In the genomic region with DNA sequence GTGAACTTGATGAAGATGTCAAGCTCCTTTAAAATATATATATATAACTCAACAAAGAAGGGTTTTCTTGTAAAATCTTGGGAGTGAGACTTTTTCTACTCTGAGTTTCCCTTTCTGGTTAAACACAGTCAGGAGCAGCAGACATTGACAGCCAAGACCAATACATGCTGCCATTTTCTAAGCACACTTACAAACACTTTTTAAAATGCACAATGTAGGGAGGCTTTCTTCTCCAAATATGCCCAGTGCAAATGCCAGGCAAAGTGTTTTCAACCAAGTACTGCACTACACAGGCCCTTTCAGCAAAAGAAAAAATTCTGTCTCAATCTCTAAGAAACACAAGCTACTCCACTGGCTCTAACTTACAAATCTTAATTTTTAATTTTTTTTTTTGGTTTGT, we compare ENCODE assay signal across 22 mouse cellular contexts.
DNase-seq lines count a peak whose midpoint lies in the region; ATAC-seq and TF ChIP-seq lines count a peak whose summit lies in the region.
"Had no signal": no experiment of that assay in that cellular context is flagged by ENCODE, and none has a peak within 500 bp of the region (broad histone marks: within the 10 kb centered on the region; RNA-seq: fewer than 3 reads in every experiment).

No protein-coding gene starts in this region.

- H3K27ac ChIP-seq in liver, postnatal 0 days (ENCODE audit: low read depth), result peak overlapping the region; percentile 44; the same call in 1 of the 2 replicates
- no peak overlapping the region for H3K27ac ChIP-seq in liver, embryonic 12.5 days
- peak overlapping the region; percentile 71 for H3K27ac ChIP-seq in forebrain, embryonic 10.5 days
- H3K27ac ChIP-seq in forebrain, embryonic 13.5 days, result peak overlapping the region; percentile 63
- H3K27ac ChIP-seq in forebrain, postnatal 0 days (ENCODE audit: low read depth, low read length), result peak overlapping the region; percentile 1; the same call in 1 of the 2 replicates
- H3K27ac ChIP-seq: embryonic facial prominence, embryonic 13.5 days; heart, embryonic 10.5 days; hindbrain, embryonic 13.5 days; intestine, embryonic 15.5 days had no signal

- no peaks in the 10 kb centered on the region for H3K9me3 ChIP-seq in liver, postnatal 0 days (ENCODE audit: low read length)
- no peaks in the 10 kb centered on the region for H3K9me3 ChIP-seq in liver, embryonic 12.5 days (replicated peaks)
- peaks cover 3% of the 10 kb centered on the region; the same call in 1 of the 2 replicates for H3K9me3 ChIP-seq in forebrain, embryonic 10.5 days
- no peaks in the 10 kb centered on the region for H3K9me3 ChIP-seq in forebrain, embryonic 13.5 days (replicated peaks)
- no peaks in the 10 kb centered on the region for H3K9me3 ChIP-seq in forebrain, postnatal 0 days (ENCODE audit: low read length)
- H3K9me3 ChIP-seq: embryonic facial prominence, embryonic 13.5 days; heart, embryonic 10.5 days; hindbrain, embryonic 13.5 days; intestine, embryonic 15.5 days had no signal

- H3K4me1 ChIP-seq in liver, postnatal 0 days (ENCODE audit: insufficient read depth), result peaks cover 15% of the 10 kb centered on the region
- H3K4me1 ChIP-seq in liver, embryonic 12.5 days, result peaks cover 45% of the 10 kb centered on the region
- H3K4me1 ChIP-seq in forebrain, embryonic 10.5 days, result peaks cover 71% of the 10 kb centered on the region
- peaks cover 48% of the 10 kb centered on the region for H3K4me1 ChIP-seq in forebrain, embryonic 13.5 days
- H3K4me1 ChIP-seq in forebrain, postnatal 0 days (ENCODE audit: insufficient read depth), result 0 out of 2 replicates have a peak, but pooled peaks cover 9% of the 10 kb centered on the region
- H3K4me1 ChIP-seq: intestine, embryonic 15.5 days had no signal

- H3K36me3 ChIP-seq in liver, postnatal 0 days (replicated peaks; ENCODE audit: insufficient read depth, low read length), result no peaks in the 10 kb centered on the region
- no peaks in the 10 kb centered on the region for H3K36me3 ChIP-seq in liver, embryonic 12.5 days
- H3K36me3 ChIP-seq in forebrain, embryonic 10.5 days (replicated peaks), result 0 out of 2 replicates have a peak, but pooled peaks cover 5% of the 10 kb centered on the region
- H3K36me3 ChIP-seq in forebrain, embryonic 13.5 days (ENCODE audit: poor library complexity, severe bottlenecking), result no peaks in the 10 kb centered on the region
- no peaks in the 10 kb centered on the region for H3K36me3 ChIP-seq in forebrain, postnatal 0 days (ENCODE audit: insufficient read depth)
- H3K36me3 ChIP-seq: embryonic facial prominence, embryonic 13.5 days; heart, embryonic 10.5 days; hindbrain, embryonic 13.5 days; intestine, embryonic 15.5 days had no signal

- no peak for ATAC-seq in liver, postnatal 0 days
- no peak for ATAC-seq in liver, embryonic 12.5 days
- peak; percentile 66 for ATAC-seq in forebrain, embryonic 13.5 days
- peak; percentile 18; the same call in 1 of the 2 replicates for ATAC-seq in forebrain, postnatal 0 days
- ATAC-seq: activated CD4-positive, CD25-positive, alpha-beta regulatory T cell, adult 4 months; intestine, embryonic 15.5 days; Patski had no signal

- no peak for DNase-seq in liver, postnatal 0 days
- no peak for DNase-seq in forebrain, embryonic 10.5 days (ENCODE audit: extremely low spot score, low spot score)
- DNase-seq in forebrain, postnatal 0 days, result peak; percentile 22
- no peak for DNase-seq in natural killer cell, adult 2 months (ENCODE audit: low spot score in 2 of 2)
- no peak for DNase-seq in adrenal gland, postnatal 4 days (ENCODE audit: low spot score in 2 of 2)
- DNase-seq: adrenal gland, postnatal 36 days; cerebellum, adult 11-12 months; cerebellum, adult 9-10 months; cerebellum, postnatal 25 days; gastrocnemius, postnatal 10 days; heart, adult 18-20 months; heart, postnatal 10 days; heart, postnatal 4 days had no signal

- TF ChIP-seq EP300 in liver, postnatal 0 days (IDR thresholded peaks at IDR 0.05; ENCODE audit: low read depth), result no peak

- no peak overlapping the region for H3K4me2 ChIP-seq in liver, postnatal 0 days (ENCODE audit: low read depth, low read length)
- H3K4me2 ChIP-seq in liver, embryonic 12.5 days, result no peak overlapping the region
- no peak overlapping the region for H3K4me2 ChIP-seq in forebrain, embryonic 13.5 days
- no peak overlapping the region for H3K4me2 ChIP-seq in forebrain, postnatal 0 days (ENCODE audit: low read depth)
- H3K4me2 ChIP-seq: embryonic facial prominence, embryonic 13.5 days; hindbrain, embryonic 13.5 days; intestine, embryonic 15.5 days had no signal

- H3K9ac ChIP-seq in liver, postnatal 0 days (replicated peaks), result no peak overlapping the region
- no peak overlapping the region for H3K9ac ChIP-seq in liver, embryonic 12.5 days
- H3K9ac ChIP-seq in forebrain, embryonic 13.5 days, result no peak overlapping the region
- H3K9ac ChIP-seq in forebrain, postnatal 0 days, result no peak overlapping the region
- H3K9ac ChIP-seq: embryonic facial prominence, embryonic 13.5 days; hindbrain, embryonic 13.5 days; intestine, embryonic 15.5 days had no signal

- no peaks in the 10 kb centered on the region for H3K27me3 ChIP-seq in liver, postnatal 0 days (ENCODE audit: insufficient read depth, low read length)
- H3K27me3 ChIP-seq in liver, embryonic 12.5 days (replicated peaks), result no peaks in the 10 kb centered on the region
- peaks cover 82% of the 10 kb centered on the region for H3K27me3 ChIP-seq in forebrain, embryonic 10.5 days (ENCODE audit: poor library complexity, severe bottlenecking)
- no peaks in the 10 kb centered on the region for H3K27me3 ChIP-seq in forebrain, embryonic 13.5 days
- no peaks in the 10 kb centered on the region for H3K27me3 ChIP-seq in forebrain, postnatal 0 days (ENCODE audit: insufficient read depth, low read length)
- H3K27me3 ChIP-seq: CH12.LX; embryonic facial prominence, embryonic 13.5 days; intestine, embryonic 15.5 days; Patski had no signal

- no peak overlapping the region for H3K4me3 ChIP-seq in liver, postnatal 0 days (ENCODE audit: low read depth, low read length)
- H3K4me3 ChIP-seq in liver, embryonic 12.5 days, result no peak overlapping the region
- no peak overlapping the region for H3K4me3 ChIP-seq in forebrain, embryonic 10.5 days
- H3K4me3 ChIP-seq in forebrain, embryonic 13.5 days, result no peak overlapping the region
- no peak overlapping the region for H3K4me3 ChIP-seq in forebrain, postnatal 0 days (ENCODE audit: low read depth, low read length)
- H3K4me3 ChIP-seq: embryonic facial prominence, embryonic 13.5 days; heart, embryonic 10.5 days; hindbrain, embryonic 13.5 days; intestine, embryonic 15.5 days had no signal

- TF ChIP-seq CTCF in liver, postnatal 0 days (IDR thresholded peaks at IDR 0.05; ENCODE audit: low read depth), result no peak
- TF ChIP-seq CTCF in forebrain, postnatal 0 days (IDR thresholded peaks at IDR 0.05; ENCODE audit: low read depth), result no peak

Comparison
In these comparisons a context has a peak if more than half of its experiments do, and no peak if none do; other contexts are left out.
1. ATAC-seq: peak in forebrain, embryonic 13.5 days (single experiment) and forebrain, postnatal 0 days (single experiment); none in liver, postnatal 0 days (single experiment) and liver, embryonic 12.5 days (single experiment).